Mouse (Mus musculus): ENCODE results near the gene 4833439L19Rik. TPM values are rescaled to one million over a fixed set of nuclear protein-coding genes. Genes with fewer than 3 reads are reported as not detected.

The 4833439L19Rik gene
- polyA plus RNA-seq, 1 experiment from 2014 or later = 240 TPM

DNA sequence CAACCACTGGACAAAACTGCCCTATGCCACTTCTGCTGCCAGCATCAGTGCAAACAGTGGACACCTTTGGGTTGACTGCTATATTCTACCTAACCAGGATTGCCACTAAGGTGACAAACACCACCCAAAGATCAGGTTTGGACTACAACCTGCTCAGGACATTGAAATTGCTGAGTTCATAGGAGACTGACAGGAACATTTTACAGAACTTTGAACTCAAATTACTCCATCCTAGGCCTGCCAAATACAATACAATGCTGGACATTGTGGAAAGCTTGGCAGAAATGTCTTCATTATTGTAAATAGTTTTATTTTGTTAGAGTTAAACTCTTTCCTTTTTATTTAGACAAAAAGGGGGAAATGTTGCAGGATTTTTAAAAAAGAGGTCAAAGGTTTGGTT is 44.1 kb downstream of the 4833439L19Rik start:
- H3K27me3 ChIP-seq (ENCODE audit: control insufficient read depth, insufficient read depth, low read length) = no peaks in the 10 kb centered on the region
- no peak for ATAC-seq (ENCODE audit: low read depth)
- no peak overlapping the region for H3K27ac ChIP-seq (ENCODE audit: low read depth, low read length)
- no peak overlapping the region for H3K9ac ChIP-seq (replicated peaks; ENCODE audit: low read depth, low read length)
- H3K36me3 ChIP-seq (ENCODE audit: control insufficient read depth, insufficient read depth, low read length) = peaks cover 14% of the 10 kb centered on the region
- H3K4me1 ChIP-seq (ENCODE audit: control insufficient read depth, insufficient read depth, low read length) = no peaks in the 10 kb centered on the region
- no peak overlapping the region for H3K4me2 ChIP-seq (ENCODE audit: low read depth, low read length)
- no peaks in the 10 kb centered on the region for H3K9me3 ChIP-seq (ENCODE audit: control insufficient read depth, low read length)
- no peak overlapping the region for H3K4me3 ChIP-seq (ENCODE audit: low read depth, low read length)

- H3K9me3 ChIP-seq (ENCODE audit: control insufficient read depth, low read length) = no peaks in the 10 kb centered on the region; the same call in 1 of the 2 replicates
- H3K27ac ChIP-seq (ENCODE audit: low read depth, low read length) = no peak overlapping the region
- H3K27me3 ChIP-seq (ENCODE audit: control insufficient read depth, insufficient read depth, low read length) = no peaks in the 10 kb centered on the region
- H3K4me1 ChIP-seq (ENCODE audit: control insufficient read depth, insufficient read depth, low read length) = no peaks in the 10 kb centered on the region
- H3K4me2 ChIP-seq (ENCODE audit: low read depth, low read length) = no peak overlapping the region
- peaks cover 5% of the 10 kb centered on the region; the same call in 1 of the 2 replicates for H3K36me3 ChIP-seq (ENCODE audit: control insufficient read depth, insufficient read depth, low read length)
- no peak overlapping the region for H3K4me3 ChIP-seq (ENCODE audit: low read depth, low read length)
- 95% methylated on average over 4 of the region's 4 CpGs for WGBS
- no peak overlapping the region for H3K9ac ChIP-seq (replicated peaks; ENCODE audit: low read depth, low read length)
- ATAC-seq (ENCODE audit: low read depth) = no peak
These were observed 45.0 kb downstream of the 4833439L19Rik start for GRCm38 (mm10) chr13:54520221-54520620.

- Histone ChIP-seq H3K9ac (replicated peaks; ENCODE audit: low read depth, low read length) (no peak overlapping the region), H3K9me3 (ENCODE audit: control insufficient read depth, low read length) (no peaks in the 10 kb centered on the region), H3K4me2 (ENCODE audit: low read depth, low read length) (no peak overlapping the region), H3K4me3 (ENCODE audit: low read depth, low read length) (no peak overlapping the region), H3K27ac (ENCODE audit: low read depth, low read length) (no peak overlapping the region), H3K4me1 (ENCODE audit: control insufficient read depth, insufficient read depth, low read length) (peaks cover 7% of the 10 kb centered on the region), H3K36me3 (ENCODE audit: control insufficient read depth, insufficient read depth, low read length) (no peaks in the 10 kb centered on the region), H3K27me3 (ENCODE audit: control insufficient read depth, insufficient read depth, low read length) (no peaks in the 10 kb centered on the region)
- ATAC-seq (ENCODE audit: low read depth) = no peak
- WGBS = 96% methylated on average over 1 of the region's 1 CpGs
These were observed 59.3 kb downstream of the 4833439L19Rik start for GRCm38 (mm10) chr13:54505920-54506319.

GRCm38 (mm10) chr13:54504611-54505260 is 60.5 kb downstream of the 4833439L19Rik start:
- H3K27me3 ChIP-seq (ENCODE audit: control insufficient read depth, insufficient read depth, low read length) = no peaks in the 10 kb centered on the region
- 29% methylated on average over 7 of the region's 7 CpGs for WGBS

GRCm38 (mm10) chr13:54503604-54504521 is 61.4 kb downstream of the 4833439L19Rik start, which contains the start of gene Simc1:
TSS of gene Simc1 (plus strand) at chr13:54503779.
- Histone ChIP-seq H3K4me3 (ENCODE audit: low read depth, low read length) (peak within 1 kb of the TSS; percentile 76), H3K4me1 (ENCODE audit: control insufficient read depth, insufficient read depth, low read length) (peaks cover 7% of the 10 kb centered on the region), H3K9me3 (ENCODE audit: control insufficient read depth, low read length) (no peaks in the 10 kb centered on the region), H3K27ac (ENCODE audit: low read depth, low read length) (peak within 1 kb of the TSS; percentile 85), H3K9ac (replicated peaks; ENCODE audit: low read depth, low read length) (peak within 1 kb of the TSS; percentile 85), H3K4me2 (ENCODE audit: low read depth, low read length) (peak within 1 kb of the TSS; percentile 63), H3K27me3 (ENCODE audit: control insufficient read depth, insufficient read depth, low read length) (no peaks in the 10 kb centered on the region), H3K36me3 (ENCODE audit: control insufficient read depth, insufficient read depth, low read length) (no peaks in the 10 kb centered on the region)
- ATAC-seq (ENCODE audit: low read depth) = peak; percentile 93
- WGBS = under 1% methylated on average over 103 of the region's 105 CpGs

More at GRCm38 (mm10) chr13:54504611-54505260, 60.5 kb downstream of the 4833439L19Rik start:
- Histone ChIP-seq H3K4me1 (ENCODE audit: control insufficient read depth, insufficient read depth, low read length) (peaks cover 7% of the 10 kb centered on the region), H3K4me2 (ENCODE audit: low read depth, low read length) (peak overlapping the region; percentile 63), H3K36me3 (ENCODE audit: control insufficient read depth, insufficient read depth, low read length) (no peaks in the 10 kb centered on the region), H3K9me3 (ENCODE audit: control insufficient read depth, low read length) (no peaks in the 10 kb centered on the region), H3K9ac (replicated peaks; ENCODE audit: low read depth, low read length) (peak overlapping the region; percentile 85), H3K4me3 (ENCODE audit: low read depth, low read length) (peak overlapping the region; percentile 76), H3K27ac (ENCODE audit: low read depth, low read length) (peak overlapping the region; percentile 85)
- ATAC-seq (ENCODE audit: low read depth) = no peak

- no peaks in the 10 kb centered on the region for H3K36me3 ChIP-seq (ENCODE audit: control insufficient read depth, insufficient read depth, low read length)
- 1% methylated on average over 14 of the region's 14 CpGs for WGBS
- peak; percentile 76; the same call in 1 of the 2 replicates for ATAC-seq (ENCODE audit: low read depth)
These were observed 62.0 kb downstream of the 4833439L19Rik start for GRCm38 (mm10) chr13:54503278-54503603.

GRCm38 (mm10) chr13:54501957-54502690 is 63.1 kb downstream of the 4833439L19Rik start:
- Histone ChIP-seq H3K9me3 (ENCODE audit: control insufficient read depth, low read length) (no peaks in the 10 kb centered on the region), H3K36me3 (ENCODE audit: control insufficient read depth, insufficient read depth, low read length) (no peaks in the 10 kb centered on the region), H3K4me3 (ENCODE audit: low read depth, low read length) (no peak overlapping the region), H3K27ac (ENCODE audit: low read depth, low read length) (no peak overlapping the region), H3K4me1 (ENCODE audit: control insufficient read depth, insufficient read depth, low read length) (peaks cover 7% of the 10 kb centered on the region), H3K4me2 (ENCODE audit: low read depth, low read length) (no peak overlapping the region), H3K9ac (replicated peaks; ENCODE audit: low read depth, low read length) (no peak overlapping the region), H3K27me3 (ENCODE audit: control insufficient read depth, insufficient read depth, low read length) (no peaks in the 10 kb centered on the region)
- no peak for ATAC-seq (ENCODE audit: low read depth)
- 62% methylated on average over 3 of the region's 3 CpGs for WGBS

More at GRCm38 (mm10) chr13:54503278-54503603, 62.0 kb downstream of the 4833439L19Rik start:
- H3K4me1 ChIP-seq (ENCODE audit: control insufficient read depth, insufficient read depth, low read length) = peaks cover 7% of the 10 kb centered on the region
- peak overlapping the region; percentile 76 for H3K4me3 ChIP-seq (ENCODE audit: low read depth, low read length)
- H3K9me3 ChIP-seq (ENCODE audit: control insufficient read depth, low read length) = no peaks in the 10 kb centered on the region
- H3K27ac ChIP-seq (ENCODE audit: low read depth, low read length) = peak overlapping the region; percentile 85
- peak overlapping the region; percentile 63 for H3K4me2 ChIP-seq (ENCODE audit: low read depth, low read length)
- no peaks in the 10 kb centered on the region for H3K27me3 ChIP-seq (ENCODE audit: control insufficient read depth, insufficient read depth, low read length)
- H3K9ac ChIP-seq (replicated peaks; ENCODE audit: low read depth, low read length) = peak overlapping the region; percentile 85

DNA sequence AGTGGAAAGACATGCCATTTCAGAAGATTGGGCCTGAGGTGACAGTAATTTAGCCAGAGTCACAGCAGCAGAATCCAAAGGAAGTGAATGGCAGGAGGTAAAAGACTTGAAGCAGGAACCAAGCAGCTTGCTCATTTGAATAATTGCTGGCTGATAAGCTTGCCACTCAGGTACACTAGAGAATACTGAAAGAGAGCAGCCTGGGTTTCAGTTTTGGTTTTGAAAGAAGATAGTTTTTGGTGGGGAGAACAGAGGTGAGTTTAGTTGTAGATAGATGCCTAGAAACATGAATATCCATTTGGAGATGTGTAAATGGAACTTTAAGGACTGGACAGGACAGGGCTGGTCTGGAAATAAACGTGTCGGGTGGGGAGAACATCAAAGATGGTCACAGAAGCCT is 63.9 kb downstream of the 4833439L19Rik start:
- Histone ChIP-seq H3K9ac (replicated peaks; ENCODE audit: low read depth, low read length) (no peak overlapping the region), H3K27ac (ENCODE audit: low read depth, low read length) (no peak overlapping the region), H3K4me2 (ENCODE audit: low read depth, low read length) (no peak overlapping the region), H3K4me1 (ENCODE audit: control insufficient read depth, insufficient read depth, low read length) (peaks cover 7% of the 10 kb centered on the region), H3K4me3 (ENCODE audit: low read depth, low read length) (no peak overlapping the region), H3K36me3 (ENCODE audit: control insufficient read depth, insufficient read depth, low read length) (no peaks in the 10 kb centered on the region), H3K27me3 (ENCODE audit: control insufficient read depth, insufficient read depth, low read length) (no peaks in the 10 kb centered on the region), H3K9me3 (ENCODE audit: control insufficient read depth, low read length) (no peaks in the 10 kb centered on the region)
- no peak for ATAC-seq (ENCODE audit: low read depth)
- WGBS = 72% methylated on average over 2 of the region's 2 CpGs
